Mouse (Mus musculus) colon, adult 2 months (tissue): ENCODE measurements around the gene Itln1. TPM values are rescaled to one million over a fixed set of nuclear protein-coding genes. Genes with fewer than 3 reads are reported as not detected.

Experiments used
- polyA plus RNA-seq: library from polyadenylated mRNA; depleted of rRNA; stranded (reverse); fragments of >200 nt; gene quantifications from 2 replicates; pipeline ENCODE4 v1.2.3, GENCODE M21; 2012; rRNA removed

The Itln1 gene
- 1.2 and 6.0 TPM in 2 replicates for polyA plus RNA-seq

DNA sequence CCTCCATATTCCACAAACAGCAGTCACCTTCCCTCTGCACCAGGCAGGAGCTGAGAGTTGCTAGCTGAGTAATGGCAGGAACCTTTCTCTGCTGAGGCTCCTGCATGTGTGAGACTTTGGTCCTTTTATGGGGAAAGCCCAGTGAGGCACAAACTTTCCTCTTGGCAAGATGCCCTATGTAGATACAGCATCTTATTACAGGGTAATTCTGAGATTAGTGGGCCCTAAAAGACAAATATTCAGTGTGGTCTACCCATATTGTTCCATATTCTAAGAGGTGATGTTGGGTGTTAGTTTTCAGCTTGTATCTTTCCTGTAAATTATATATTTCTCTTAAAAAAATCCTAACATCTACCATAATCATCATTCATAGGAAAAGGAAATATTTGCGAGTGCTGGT is at the start of gene Itln1:
Gene Itln1, minus strand, starts transcription at position 101 of the 400 bp plus-strand sequence.

DNA sequence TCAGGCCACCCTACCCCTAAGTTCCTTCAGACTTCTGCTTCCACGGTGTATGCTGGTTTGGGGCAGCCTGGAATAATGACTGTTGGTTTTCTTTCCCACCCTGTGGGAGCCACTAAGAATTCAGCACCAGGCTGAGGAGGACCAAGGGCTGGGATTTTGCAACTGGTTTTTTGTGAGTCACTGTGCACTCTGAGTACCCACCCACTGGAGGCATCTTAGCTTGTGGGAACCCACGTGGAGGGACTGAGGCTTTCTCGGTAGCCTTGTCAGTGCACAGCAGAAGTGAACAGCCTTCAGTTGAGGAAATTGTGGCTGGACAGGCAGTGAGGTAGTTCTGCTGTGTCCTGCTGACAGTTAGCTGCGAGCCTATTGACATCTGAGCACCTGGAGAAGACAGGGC is 23.8 kb upstream of the Itln1 start, which contains the start of gene Cd244a:
Gene Cd244a, plus strand, starts transcription at position 296 of the 400 bp plus-strand sequence.

DNA sequence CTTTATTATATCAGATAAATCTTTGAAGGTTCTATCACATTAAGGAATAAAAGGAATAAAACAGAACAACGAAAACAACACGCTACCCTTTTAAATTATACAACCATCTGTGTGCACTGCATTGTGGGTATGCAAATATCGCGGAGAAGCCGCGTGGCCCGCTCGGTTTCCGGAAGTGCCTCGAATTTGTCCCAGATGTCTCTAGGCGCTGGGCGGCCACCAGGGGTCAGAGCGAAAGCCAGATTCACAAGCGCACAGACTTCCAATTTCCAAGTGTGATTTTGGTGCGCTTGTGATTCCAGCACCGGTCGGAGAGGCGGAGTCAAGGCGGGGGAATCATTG is 31.9 kb downstream of the Itln1 start, which contains the start of gene Alyref2:
Gene Alyref2, plus strand, starts transcription at position 229 of the 342 bp plus-strand sequence.

Other genes starting within 250 kb of the Itln1 start
- gene Usp21, start 247.3 kb downstream of the Itln1 start, polyA plus RNA-seq, result 41.4 and 43.3 TPM in 2 replicates
- 23.2 and 26.3 TPM in 2 replicates for gene Ufc1, start 240.3 kb downstream of the Itln1 start, polyA plus RNA-seq
- gene Dedd, start 206.1 kb downstream of the Itln1 start, polyA plus RNA-seq, result 49.2 and 53.1 TPM in 2 replicates
- 62.5 and 68.1 TPM in 2 replicates for gene Nit1, start 189.6 kb downstream of the Itln1 start, polyA plus RNA-seq
- 2.3 and 5.7 TPM in 2 replicates for gene Pfdn2, start 189.6 kb downstream of the Itln1 start, polyA plus RNA-seq
- 1.0 and 2.1 TPM in 2 replicates for gene Klhdc9, start 174.5 kb downstream of the Itln1 start, polyA plus RNA-seq
- 2.6 and 3.2 TPM in 2 replicates for gene Nectin4, start 165.2 kb downstream of the Itln1 start, polyA plus RNA-seq
- gene Arhgap30, start 146.3 kb downstream of the Itln1 start, polyA plus RNA-seq, result 3.7 and 4.7 TPM in 2 replicates
- gene Usf1, start 124.0 kb downstream of the Itln1 start, polyA plus RNA-seq, result 85.2 and 90.3 TPM in 2 replicates
- 463 and 469 TPM in 2 replicates for gene Tstd1, start 116.4 kb downstream of the Itln1 start, polyA plus RNA-seq
- gene F11r, start 97.8 kb downstream of the Itln1 start, polyA plus RNA-seq, result 108 and 134 TPM in 2 replicates
- gene Alyref2, start 31.8 kb downstream of the Itln1 start, polyA plus RNA-seq, result 5.3 and 5.4 TPM in 2 replicates
- 0.22 and 0.23 TPM in 2 replicates for gene Cd244a, start 23.9 kb upstream of the Itln1 start, polyA plus RNA-seq
- 0.43 and 1.1 TPM in 2 replicates for gene Ly9, start 72.1 kb upstream of the Itln1 start, polyA plus RNA-seq
- 1.4 TPM in 2 replicates for gene Slamf7, start 117.7 kb upstream of the Itln1 start, polyA plus RNA-seq
- 1.6 and 2.7 TPM in 2 replicates for gene Cd48, start 146.7 kb upstream of the Itln1 start, polyA plus RNA-seq
- gene Slamf1, start 231.8 kb upstream of the Itln1 start, polyA plus RNA-seq, result 0.07 and 0.08 TPM in 2 replicates